Mouse (Mus musculus) liver, embryonic 14.5 days (tissue): ENCODE results near the gene Ccdc78.

Experiments
- CTCF ChIP-seq: IDR thresholded peaks from 2 replicates; pipeline ENCODE4 v1.5.1; 2016; ENCODE audit warnings: antibody characterized with exemption, low read depth, control low read depth
- EP300 ChIP-seq: IDR thresholded peaks from 2 replicates; pipeline ENCODE4 v1.6.1; 2016; ENCODE audit warnings: antibody characterized with exemption, low read depth

GRCm38 (mm10) chr17:25744311-25744710 lies 42.1 kb upstream of the Ccdc78 start:
- no peak for TF ChIP-seq CTCF
- no peak for TF ChIP-seq EP300
